Comparison of ENCODE assay signal across 20 mouse cellular contexts in the genomic region with DNA sequence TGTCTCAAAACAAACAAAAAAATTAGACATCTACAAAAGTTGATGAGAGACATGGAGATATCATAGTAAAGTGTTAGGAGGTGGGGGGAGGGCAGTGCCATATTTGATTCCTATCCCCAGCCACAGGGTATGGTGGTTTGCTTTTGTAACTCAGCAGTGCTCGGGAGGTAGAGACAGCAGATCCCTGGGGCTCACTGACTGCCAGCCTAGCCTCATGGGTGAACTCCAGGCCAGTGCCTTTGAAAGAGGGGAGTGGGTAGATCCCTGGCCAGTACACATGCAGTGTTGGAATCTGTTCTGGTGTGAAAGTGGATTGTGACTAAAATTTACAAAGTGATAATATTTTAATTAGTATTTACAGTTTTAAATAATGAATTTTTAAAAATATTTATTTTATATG.
DNase-seq lines count a peak whose midpoint lies in the region; ATAC-seq lines count a peak whose summit lies in the region.
"Had no signal": no experiment of that assay in that cellular context is flagged by ENCODE, and none has a peak within 500 bp of the region (broad histone marks: within the 10 kb centered on the region; RNA-seq: fewer than 3 reads in every experiment).

No protein-coding gene starts in this region.

- intact Hi-C loops in heart, postnatal 36 days (cut with DNase I) = no loop called here

- no peak for ATAC-seq in hindbrain, embryonic 12.5 days (ENCODE audit: low FRiP score)
- ATAC-seq: forebrain, embryonic 14.5 days; forebrain, embryonic 16.5 days had no signal

- no peak overlapping the region for H3K4me3 ChIP-seq in brown adipose tissue, adult 24 weeks (ENCODE audit: insufficient read depth, low read depth, low read length)
- H3K4me3 ChIP-seq in hindbrain, embryonic 12.5 days = no peak overlapping the region
- H3K4me3 ChIP-seq: embryonic facial prominence, embryonic 13.5 days; embryonic facial prominence, embryonic 15.5 days; erythroblast, embryonic 14.5 days; forebrain, embryonic 10.5 days; forebrain, embryonic 12.5 days had no signal

- H3K9ac ChIP-seq in hindbrain, embryonic 12.5 days = no peak overlapping the region
- H3K9ac ChIP-seq: embryonic facial prominence, embryonic 13.5 days; embryonic facial prominence, embryonic 15.5 days; forebrain, embryonic 12.5 days had no signal

- H3K4me1 ChIP-seq in brown adipose tissue, adult 24 weeks (ENCODE audit: control insufficient read depth, insufficient read depth, insufficient read length, low read length) = peaks cover 6% of the 10 kb centered on the region; the same call in 1 of the 2 replicates
- no peaks in the 10 kb centered on the region for H3K4me1 ChIP-seq in hindbrain, embryonic 12.5 days
- H3K4me1 ChIP-seq: embryonic facial prominence, embryonic 15.5 days; forebrain, embryonic 10.5 days; forebrain, embryonic 12.5 days had no signal

- no peaks in the 10 kb centered on the region for H3K27me3 ChIP-seq in hindbrain, embryonic 12.5 days
- H3K27me3 ChIP-seq: embryonic facial prominence, embryonic 13.5 days; embryonic facial prominence, embryonic 15.5 days; forebrain, embryonic 12.5 days had no signal

- no peak overlapping the region for H3K4me2 ChIP-seq in hindbrain, embryonic 12.5 days (replicated peaks)
- H3K4me2 ChIP-seq: embryonic facial prominence, embryonic 13.5 days; embryonic facial prominence, embryonic 15.5 days; forebrain, embryonic 12.5 days had no signal

- 94% methylated on average over 1 of the region's 1 CpGs for WGBS in hindbrain, embryonic 12.5 days

- DNase-seq in adrenal gland, postnatal 10 days = peak; percentile 66
- DNase-seq in adrenal gland, postnatal 4 days (ENCODE audit: low spot score in 2 of 2) = no peak
- peak; percentile 74 for DNase-seq in heart, adult 11 months
- DNase-seq in heart, postnatal 36 days = no peak
- DNase-seq: cerebellum, adult 11 months; cerebellum, adult 18-20 months; cerebellum, adult 8-10 months; cerebellum, adult 9-11 months; cerebellum, postnatal 14 days; cerebellum, postnatal 36 days; embryo, embryonic 11 days had no signal

- H3K27ac ChIP-seq in brown adipose tissue, adult 24 weeks (replicated peaks; ENCODE audit: low read depth, low read length) = 0 out of 2 replicates have a peak overlapping the region, but pooled peaks have one; percentile 39
- H3K27ac ChIP-seq in hindbrain, embryonic 12.5 days = no peak overlapping the region
- H3K27ac ChIP-seq: embryonic facial prominence, embryonic 13.5 days; embryonic facial prominence, embryonic 15.5 days; forebrain, embryonic 10.5 days; forebrain, embryonic 12.5 days had no signal

- no peaks in the 10 kb centered on the region for H3K9me3 ChIP-seq in hindbrain, embryonic 12.5 days (replicated peaks)
- H3K9me3 ChIP-seq: embryonic facial prominence, embryonic 13.5 days; embryonic facial prominence, embryonic 15.5 days; forebrain, embryonic 10.5 days; forebrain, embryonic 12.5 days had no signal

- peaks cover 63% of the 10 kb centered on the region for H3K36me3 ChIP-seq in hindbrain, embryonic 12.5 days

Comparison
In these comparisons a context has a peak if more than half of its experiments do, and no peak if none do; other contexts are left out.
1. DNase-seq: peak in adrenal gland, postnatal 10 days (single experiment) and heart, adult 11 months (single experiment); none in adrenal gland, postnatal 4 days (0 of 2) and heart, postnatal 36 days (0 of 2).